Mouse (Mus musculus) limb, embryonic 14.5 days (tissue): ENCODE measurements around the gene Myh13. TPM values are rescaled to one million over a fixed set of nuclear protein-coding genes. Genes with fewer than 3 reads are reported as not detected.

Source experiments
- ATAC-seq: fragments of 200-750 bp; cut with Nextera tagmentation; 2 replicates; pipeline ENCODE4 v1.8.0; 2017; ENCODE audit warnings: low read depth, moderate number of reproducible peaks, moderate TSS enrichment; ENCODE audit not compliant: low FRiP score
- DNase-seq: peaks from one replicate; pipeline ENCODE4 v3.0.0-alpha.2; 2015; ENCODE audit warnings: low spot score
- H3K27ac ChIP-seq: fragments of 300-500 bp; sonication (generic); replicated peaks from 2 replicates; pipeline ENCODE4 v1.5.1; 2014; ENCODE audit warnings: low read depth, mild to moderate bottlenecking, low read length, moderate library complexity, mixed read lengths
- H3K27me3 ChIP-seq: fragments of 300-500 bp; sonication (generic); 2 replicates; pipeline ENCODE4 v1.6.1; 2014; ENCODE audit warnings: low read length, mixed read lengths; ENCODE audit not compliant: control insufficient read depth, insufficient read depth
- H3K36me3 ChIP-seq: fragments of 300-500 bp; sonication (generic); 2 replicates; pipeline ENCODE4 v1.6.1; 2014; ENCODE audit warnings: mild to moderate bottlenecking, low read length, moderate library complexity, mixed read lengths; ENCODE audit not compliant: control insufficient read depth, insufficient read depth
- H3K4me1 ChIP-seq: fragments of 300-500 bp; sonication (generic); 2 replicates; pipeline ENCODE4 v1.6.1; 2014; ENCODE audit warnings: antibody characterized with exemption, low read length, mixed read lengths; ENCODE audit not compliant: control insufficient read depth, insufficient read depth
- H3K4me2 ChIP-seq: fragments of 300-500 bp; sonication (generic); replicated peaks from 2 replicates; pipeline ENCODE4 v1.6.1; 2014; ENCODE audit warnings: low read depth, mild to moderate bottlenecking, low read length, moderate library complexity; ENCODE audit not compliant: severe bottlenecking
- H3K4me3 ChIP-seq: fragments of 300-500 bp; sonication (generic); replicated peaks from 2 replicates; pipeline ENCODE4 v1.5.1; 2014; ENCODE audit warnings: low read length
- H3K9ac ChIP-seq: fragments of 300-500 bp; sonication (generic); 2 replicates; pipeline ENCODE4 v1.6.1; 2014; ENCODE audit warnings: mild to moderate bottlenecking, low read depth, low read length, moderate library complexity; ENCODE audit not compliant: severe bottlenecking
- H3K9me3 ChIP-seq: fragments of 300-500 bp; sonication (generic); 2 replicates; pipeline ENCODE4 v1.6.1; 2016; ENCODE audit warnings: low read length; ENCODE audit not compliant: control insufficient read depth
- POLR2A ChIP-seq: fragments of 200-500 bp; IDR thresholded peaks from 2 replicates; pipeline ENCODE4 v1.8.0; 2012; ENCODE audit warnings: inconsistent platforms, mild to moderate bottlenecking, moderate library complexity, borderline replicate concordance; ENCODE audit not compliant: insufficient read depth, insufficient read length; ENCODE audit errors: extremely low read depth
- WGBS: fragments of 180-500 bp; shearing (Covaris S2); extraction: QIAGEN DNeasy Blood & Tissue Kit; methylation state at CpG from one replicate; pipeline ENCODE4 v1.1.7; 2014; 5-methylcytosine and 5-hydroxymethylcytosine counted together
- polyA plus RNA-seq, 2 experiments: library from polyadenylated mRNA; depleted of rRNA in 1 of 2; stranded (reverse) in 1 of 2; unstranded in 1 of 2; fragments of >200 nt; fragmentation: Nextera tagmentation in 1 of 2; extraction: Ambion mirVana in 1 of 2; gene quantifications; 2 replicates each; pipeline versions ENCODE4 v1.2.1 to v1.2.3; 2012 to 2014

The Myh13 gene
- polyA plus RNA-seq, 2 experiments: 0.10 to 0.21 TPM

- H3K4me2 ChIP-seq: no peak overlapping the region
- no peak overlapping the region for H3K9ac ChIP-seq
- H3K4me1 ChIP-seq: no peaks in the 10 kb centered on the region
- DNase-seq (no peak), ATAC-seq (no peak)
- H3K27me3 ChIP-seq: no peaks in the 10 kb centered on the region
- 59% methylated on average over 3 of the region's 3 CpGs for WGBS
- H3K4me3 ChIP-seq: no peak overlapping the region
- no peak for TF ChIP-seq POLR2A
- no peaks in the 10 kb centered on the region for H3K36me3 ChIP-seq
- H3K27ac ChIP-seq: no peak overlapping the region
- H3K9me3 ChIP-seq: no peaks in the 10 kb centered on the region
These were observed 23.1 kb downstream of the Myh13 start for GRCm38 (mm10) chr11:67344556-67344955.

- WGBS: 62% methylated on average over 2 of the region's 2 CpGs
- Histone ChIP-seq H3K9ac (no peak overlapping the region), H3K4me1 (no peaks in the 10 kb centered on the region), H3K4me3 (no peak overlapping the region), H3K9me3 (no peaks in the 10 kb centered on the region), H3K27me3 (no peaks in the 10 kb centered on the region), H3K36me3 (no peaks in the 10 kb centered on the region), H3K27ac (no peak overlapping the region), H3K4me2 (no peak overlapping the region)
- DNase-seq (peak; percentile 18), ATAC-seq (no peak)
- TF ChIP-seq POLR2A: no peak
These were observed 23.9 kb downstream of the Myh13 start for GRCm38 (mm10) chr11:67345186-67345855.

GRCm38 (mm10) chr11:67345856-67346236, 24.4 kb downstream of the Myh13 start:
- H3K36me3 ChIP-seq: no peaks in the 10 kb centered on the region
- H3K9ac ChIP-seq: no peak overlapping the region
- no peak overlapping the region for H3K27ac ChIP-seq
- no peaks in the 10 kb centered on the region for H3K27me3 ChIP-seq
- no peaks in the 10 kb centered on the region for H3K4me1 ChIP-seq
- no peak overlapping the region for H3K4me2 ChIP-seq
- TF ChIP-seq POLR2A: no peak
- DNase-seq (no peak), ATAC-seq (no peak)
- H3K4me3 ChIP-seq: no peak overlapping the region
- H3K9me3 ChIP-seq: no peaks in the 10 kb centered on the region

DNA sequence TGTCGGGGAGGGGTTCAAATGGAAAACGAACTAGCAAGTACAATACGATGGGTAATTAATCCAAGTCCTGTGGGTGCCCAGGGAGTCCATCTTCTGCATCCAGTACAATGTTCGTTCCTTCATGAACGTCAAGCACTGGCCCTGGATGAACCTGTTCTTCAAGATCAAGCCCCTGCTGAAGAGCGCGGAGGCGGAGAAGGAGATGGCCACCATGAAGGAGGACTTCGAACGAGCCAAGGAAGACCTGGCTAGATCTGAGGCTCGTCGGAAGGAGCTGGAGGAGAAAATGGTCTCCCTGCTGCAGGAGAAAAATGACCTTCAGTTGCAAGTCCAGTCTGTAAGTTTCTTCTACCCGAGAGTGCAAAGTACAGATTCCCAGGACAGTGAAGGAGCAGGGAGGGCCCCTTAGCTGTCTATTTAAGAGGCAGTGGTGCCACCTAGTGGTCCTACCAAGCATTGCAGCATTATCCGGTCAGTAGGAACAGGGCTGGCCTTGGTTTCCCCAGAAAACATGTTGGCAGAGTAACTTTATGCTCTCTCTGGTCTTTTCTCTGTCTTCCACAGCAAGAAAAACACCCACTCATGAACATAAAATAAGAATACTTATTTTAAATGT, 28.8 kb downstream of the Myh13 start:
- Histone ChIP-seq H3K4me3 (no peak overlapping the region), H3K4me1 (no peaks in the 10 kb centered on the region), H3K9ac (no peak overlapping the region), H3K4me2 (no peak overlapping the region), H3K36me3 (no peaks in the 10 kb centered on the region), H3K27ac (no peak overlapping the region), H3K9me3 (no peaks in the 10 kb centered on the region), H3K27me3 (no peaks in the 10 kb centered on the region)
- DNase-seq (peak; percentile 83), ATAC-seq (peak; percentile 72)
- TF ChIP-seq POLR2A: no peak
- WGBS: 50% methylated on average over 14 of the region's 14 CpGs

DNA sequence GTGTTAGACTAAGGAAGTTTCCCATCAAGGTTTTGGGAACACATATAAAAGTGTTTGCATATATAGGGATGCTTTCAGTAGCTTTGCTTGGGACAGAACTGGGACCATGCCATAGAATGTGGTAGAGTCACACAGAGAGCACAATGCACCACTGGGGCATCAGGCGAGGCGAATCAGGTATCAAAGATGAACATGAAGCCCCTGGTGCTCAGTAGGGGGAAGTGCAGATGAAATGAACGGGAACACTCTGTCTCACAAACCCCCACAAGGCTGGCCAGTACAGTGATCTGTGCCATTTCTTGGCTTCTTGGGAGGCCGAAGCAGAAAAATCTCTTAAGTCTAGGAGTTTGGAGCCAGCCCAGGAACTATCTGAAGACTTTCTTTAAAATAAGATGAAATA, 31.6 kb downstream of the Myh13 start:
- 57% methylated on average over 4 of the region's 4 CpGs for WGBS
- peaks cover under 1% of the 10 kb centered on the region; the same call in 1 of the 2 replicates for H3K4me1 ChIP-seq
- DNase-seq (no peak), ATAC-seq (no peak)
- H3K4me2 ChIP-seq: no peak overlapping the region
- H3K27ac ChIP-seq: no peak overlapping the region
- no peak for TF ChIP-seq POLR2A
- H3K9ac ChIP-seq: no peak overlapping the region
- no peak overlapping the region for H3K4me3 ChIP-seq
- no peaks in the 10 kb centered on the region for H3K9me3 ChIP-seq
- no peaks in the 10 kb centered on the region for H3K27me3 ChIP-seq
- H3K36me3 ChIP-seq: no peaks in the 10 kb centered on the region
